Mouse (Mus musculus) left cerebral cortex, postnatal 10 days (tissue): ENCODE measurements around the gene Myo1d. TPM values are rescaled to one million over a fixed set of nuclear protein-coding genes. Genes with fewer than 3 reads are reported as not detected.

Source experiments
- DNase-seq, 2 experiments: peaks; one replicate each; pipeline ENCODE4 v3.0.0; 2021 to 2022; ENCODE audit warnings: low spot score in 2 of 2, mixed read lengths in 1 of 2; ENCODE audit errors: extremely low spot score in 1 of 2
- intact Hi-C: fragments of 180-260 bp; cut with DNase I; formaldehyde crosslinking; loops from one replicate; pipeline ENCODE4 v1.15.1; 2025
- total RNA-seq, 2 experiments: library from RNA; stranded (reverse); gene quantifications; 2 replicates each; pipeline ENCODE4 v1.2.3; 2021

The Myo1d gene
- total RNA-seq, 2 experiments from 2014 or later, result 3.1 TPM

GRCm38 (mm10) chr11:80749187-80749586 lies 30.6 kb downstream of the Myo1d start:
- intact Hi-C loops, result no loop called here
- DNase-seq, result no peak

- DNase-seq, result no peak
- intact Hi-C loops, result no loop called here
These were observed 34.4 kb downstream of the Myo1d start for GRCm38 (mm10) chr11:80745426-80745825.

- DNase-seq, result no peak
- intact Hi-C loops, result no loop called here
These were observed 35.9 kb downstream of the Myo1d start for GRCm38 (mm10) chr11:80743823-80744410.

DNA sequence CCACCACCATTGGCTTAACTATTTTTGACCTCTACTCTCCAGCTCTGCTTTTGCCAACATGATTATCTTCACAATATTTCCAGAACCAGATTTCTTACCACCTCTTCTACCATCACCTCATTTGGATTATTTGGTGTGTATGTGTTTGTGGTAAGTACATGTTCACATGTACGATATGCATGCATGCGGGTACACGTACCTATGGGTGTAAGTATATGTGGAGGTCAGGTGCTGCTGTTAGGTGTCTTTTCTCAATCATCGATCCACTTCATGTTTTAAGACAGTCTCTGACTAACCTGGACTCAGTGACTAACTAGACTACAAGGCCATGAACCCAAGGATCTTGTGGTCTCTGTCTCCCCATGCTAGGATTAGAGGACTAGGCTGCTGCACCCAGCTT lies 37.4 kb downstream of the Myo1d start:
- intact Hi-C loops, result no loop called here
- no peak for DNase-seq

GRCm38 (mm10) chr11:80734771-80735170 lies 45.1 kb downstream of the Myo1d start:
- no peak for DNase-seq
- intact Hi-C loops, result no loop called here

DNA sequence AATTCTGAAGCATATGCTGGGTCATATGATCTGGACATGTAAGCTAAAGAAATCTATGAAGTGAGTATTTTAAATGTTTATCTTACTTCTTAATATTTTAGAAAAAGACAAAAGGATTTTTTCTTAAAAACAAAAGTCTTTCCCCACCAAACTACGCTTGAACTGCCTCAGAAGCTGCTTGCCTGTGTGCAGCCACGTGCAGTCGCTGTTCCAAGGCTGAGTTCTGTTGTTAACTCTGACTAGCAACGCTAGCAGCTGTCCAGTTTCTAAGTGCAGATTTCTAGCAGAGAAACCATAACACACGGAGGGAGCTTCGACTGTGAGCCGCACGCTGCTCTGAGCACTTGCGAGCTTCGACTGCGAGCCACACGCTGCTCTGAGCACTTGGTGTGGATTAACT lies 55.1 kb downstream of the Myo1d start:
- intact Hi-C loops, result no loop called here
- no peak for DNase-seq

DNA sequence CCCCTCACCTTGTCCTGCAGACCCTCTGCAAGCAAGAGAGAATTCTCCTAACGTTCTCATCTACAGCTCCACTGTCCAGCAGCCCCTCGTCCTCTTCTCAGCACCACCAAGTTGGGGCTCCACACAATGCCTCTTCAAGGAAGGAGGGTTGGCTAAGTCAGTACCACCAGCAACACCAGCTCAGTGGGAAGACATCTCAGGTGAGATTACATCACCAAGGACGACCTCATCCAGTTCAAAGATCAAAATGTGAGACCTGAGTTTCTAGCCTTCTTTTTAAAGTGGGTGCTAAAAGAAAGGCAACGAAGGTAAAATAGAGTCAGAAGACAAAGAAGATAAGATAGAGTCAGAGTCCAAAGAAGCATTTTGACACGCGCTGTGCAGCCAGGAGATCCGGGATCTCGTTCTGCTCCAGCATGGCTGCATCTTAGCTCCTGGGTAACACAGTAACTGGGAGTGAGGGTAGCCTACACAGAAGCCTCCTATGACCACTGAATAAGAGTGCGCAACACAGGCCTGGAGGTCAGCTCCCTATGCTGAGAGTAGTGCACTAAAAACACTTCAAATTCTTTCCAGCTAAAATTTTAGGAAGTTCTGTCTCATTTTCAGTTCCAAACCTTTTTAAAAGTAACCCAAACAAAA lies 56.3 kb downstream of the Myo1d start:
- DNase-seq, result no peak
- intact Hi-C loops, result no loop called here

DNA sequence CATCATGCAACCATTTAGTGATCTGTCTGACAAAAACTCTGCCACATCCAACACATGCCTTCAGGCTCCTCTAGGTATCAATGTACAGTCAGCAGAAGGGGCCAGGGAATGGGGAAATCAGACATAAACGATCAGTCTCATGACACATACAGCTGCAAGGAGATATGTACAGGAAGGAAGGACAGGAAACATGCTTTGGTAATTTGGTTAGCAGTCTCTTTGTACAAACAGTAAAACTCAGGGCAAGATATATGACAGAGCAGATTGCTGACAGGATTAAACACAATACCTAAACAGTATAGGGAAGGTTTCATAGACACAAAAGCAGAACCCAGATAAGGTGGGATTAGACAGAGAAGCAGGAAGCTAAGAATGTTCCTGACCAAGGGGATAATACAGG lies 60.8 kb downstream of the Myo1d start:
- intact Hi-C loops, result no loop called here

DNA sequence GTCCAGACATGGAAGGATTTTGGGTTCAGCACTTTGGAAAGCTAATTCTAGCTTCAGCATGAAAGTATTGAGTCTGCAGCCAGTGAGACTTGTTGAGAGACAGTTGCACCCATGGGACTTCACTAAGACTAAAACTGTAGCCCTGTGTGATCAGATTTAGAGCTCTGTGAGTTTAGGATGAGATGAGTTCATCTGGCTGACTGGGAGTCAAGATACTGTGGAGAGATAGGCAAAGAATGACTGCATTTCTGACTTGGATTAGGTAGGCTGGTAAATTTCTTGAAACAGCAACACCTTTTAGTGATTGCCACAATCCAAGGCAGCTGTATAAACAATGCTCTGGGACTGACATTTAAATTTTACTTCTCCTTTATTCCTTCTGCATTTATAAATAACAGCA lies 61.8 kb downstream of the Myo1d start:
- DNase-seq, result no peak
- intact Hi-C loops, result no loop called here

More for the DNA sequence above, 60.8 kb downstream of the Myo1d start:
- no peak for DNase-seq

DNA sequence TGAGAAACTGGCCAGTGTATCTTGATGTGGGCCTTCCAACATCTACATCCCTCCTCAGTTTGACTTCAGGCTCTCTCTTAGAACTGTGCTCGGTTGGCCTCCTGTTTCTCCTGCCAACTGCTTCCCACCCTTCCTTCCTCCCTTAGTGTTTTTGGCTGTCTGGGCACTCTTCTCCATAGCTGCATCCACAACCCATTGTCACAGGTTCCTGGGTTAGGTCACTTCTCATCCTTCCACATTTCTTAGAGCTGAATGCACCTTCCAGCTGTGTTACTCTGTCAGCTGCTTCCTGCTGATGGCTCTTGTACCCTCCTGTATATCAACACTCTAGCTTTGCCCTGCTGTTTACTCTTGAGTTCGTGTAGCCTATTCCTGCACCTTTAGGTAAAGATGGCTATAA lies 64.7 kb downstream of the Myo1d start:
- intact Hi-C loops, result no loop called here
- peak in 1 of 2 experiments; percentile 31 for DNase-seq

GRCm38 (mm10) chr11:80713705-80714104 lies 66.1 kb downstream of the Myo1d start:
- intact Hi-C loops, result no loop called here
- no peak for DNase-seq

- no peak for DNase-seq
- intact Hi-C loops, result no loop called here
These were observed 67.6 kb downstream of the Myo1d start for GRCm38 (mm10) chr11:80712201-80712600.

- intact Hi-C loops, result no loop called here
- DNase-seq, result peak in 1 of 2 experiments; percentile 50
These were observed 68.5 kb downstream of the Myo1d start for GRCm38 (mm10) chr11:80711336-80711735.

DNA sequence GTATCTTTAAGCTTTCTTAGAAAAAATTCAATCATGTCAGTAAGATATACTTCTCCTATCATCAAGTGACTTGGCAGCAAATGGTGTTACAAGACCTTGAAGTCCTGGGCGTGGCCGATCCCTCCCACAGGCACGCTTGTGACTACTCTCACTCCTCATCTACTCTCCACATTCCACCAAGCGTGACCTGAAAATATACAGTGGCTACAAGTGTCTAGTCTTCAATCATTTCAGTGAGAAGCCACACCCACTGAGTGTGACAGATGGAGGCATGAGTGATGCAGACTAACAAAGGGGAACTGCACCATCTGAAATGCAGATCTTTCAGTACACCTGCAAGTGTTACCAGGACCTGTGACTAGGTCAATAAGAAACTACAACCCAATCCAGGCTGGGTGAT lies 79.2 kb downstream of the Myo1d start:
- intact Hi-C loops, result no loop called here
- DNase-seq, result no peak

DNA sequence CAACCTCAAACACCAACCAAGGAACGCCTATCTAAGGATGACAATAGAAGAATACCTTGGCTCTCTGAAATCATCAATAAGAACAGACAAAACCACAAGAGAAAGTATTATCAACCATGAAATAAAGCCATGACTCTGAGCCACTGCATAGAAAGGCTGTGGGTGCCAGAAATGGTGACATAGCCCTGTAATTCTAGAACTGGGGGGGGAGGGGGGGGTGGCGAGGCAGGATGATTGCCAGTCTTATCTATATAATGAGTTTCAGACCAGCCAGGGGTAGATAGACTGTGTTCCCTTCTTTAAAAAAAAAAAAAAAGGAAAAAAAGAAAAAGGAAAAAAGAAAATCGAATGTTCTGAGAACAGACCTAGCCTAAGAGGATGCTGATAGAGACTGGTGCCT lies 81.1 kb downstream of the Myo1d start:
- intact Hi-C loops, result loop anchor here (5.0 kb wide), 1 partner anchor 914 kb away; no protein-coding TSS in a partner anchor
- DNase-seq, result no peak

DNA sequence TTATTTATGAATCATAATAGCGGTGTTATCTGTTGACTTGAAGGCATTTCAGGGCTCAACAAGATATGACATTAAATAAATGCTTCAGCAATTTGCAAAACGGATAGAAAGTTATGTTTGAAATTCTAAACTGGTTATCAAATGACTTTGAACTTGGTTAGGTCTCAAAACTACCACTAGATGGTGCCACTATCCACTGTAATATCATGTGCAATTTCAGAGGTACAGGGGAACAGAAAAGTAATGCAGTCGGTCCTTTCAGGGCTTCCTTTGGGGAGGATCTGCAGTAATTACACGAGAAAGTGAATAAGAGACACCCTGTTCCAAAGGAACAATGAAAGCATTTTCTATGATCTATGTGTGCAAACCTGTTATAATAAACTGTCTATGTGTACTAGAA lies 83.5 kb downstream of the Myo1d start:
- intact Hi-C loops, result loop anchor here (2.0 to 5.0 kb wide), 2 partner anchors 122 to 916 kb away; no protein-coding TSS in a partner anchor
- DNase-seq, result peak in 1 of 2 experiments; percentile 18

DNA sequence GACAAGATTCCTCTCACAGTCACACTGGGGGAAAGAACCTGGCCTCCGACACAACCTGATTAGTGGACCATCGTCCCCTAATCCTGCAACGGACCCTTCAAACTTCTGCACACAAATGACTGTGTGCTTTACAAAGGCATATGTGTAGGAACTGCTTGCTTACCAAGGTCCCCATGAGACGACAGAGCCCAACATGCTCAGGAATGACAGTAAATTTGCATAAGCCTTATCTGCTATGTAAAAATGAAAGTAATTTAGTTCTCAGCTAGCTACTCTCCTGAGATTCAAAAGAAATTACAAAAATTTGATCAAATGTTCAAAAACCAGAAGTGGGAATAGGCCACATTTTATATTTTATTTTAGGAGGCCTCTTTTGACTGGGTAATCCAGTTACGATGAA lies 95.2 kb downstream of the Myo1d start:
- intact Hi-C loops, result no loop called here
- DNase-seq, result no peak

DNA sequence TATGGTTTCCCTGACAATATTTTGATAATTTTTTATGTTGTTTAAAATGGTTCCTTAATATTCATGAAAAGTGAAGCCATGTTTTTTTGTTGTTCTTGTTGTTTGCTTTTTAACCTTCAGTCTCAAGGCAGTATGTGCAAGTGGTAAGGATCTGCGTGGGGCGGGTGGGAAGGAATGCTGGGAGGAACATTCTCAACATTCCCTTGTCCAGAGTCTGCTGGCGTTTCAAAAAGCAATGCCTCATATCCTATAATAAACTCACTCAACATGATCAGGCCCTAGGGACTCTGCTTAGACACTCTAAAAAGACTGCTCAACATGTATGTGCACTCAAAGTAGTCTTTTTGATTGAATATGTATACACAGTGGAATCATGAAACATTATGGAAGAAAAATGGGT lies 97.1 kb downstream of the Myo1d start:
- intact Hi-C loops, result no loop called here
- DNase-seq, result no peak

DNA sequence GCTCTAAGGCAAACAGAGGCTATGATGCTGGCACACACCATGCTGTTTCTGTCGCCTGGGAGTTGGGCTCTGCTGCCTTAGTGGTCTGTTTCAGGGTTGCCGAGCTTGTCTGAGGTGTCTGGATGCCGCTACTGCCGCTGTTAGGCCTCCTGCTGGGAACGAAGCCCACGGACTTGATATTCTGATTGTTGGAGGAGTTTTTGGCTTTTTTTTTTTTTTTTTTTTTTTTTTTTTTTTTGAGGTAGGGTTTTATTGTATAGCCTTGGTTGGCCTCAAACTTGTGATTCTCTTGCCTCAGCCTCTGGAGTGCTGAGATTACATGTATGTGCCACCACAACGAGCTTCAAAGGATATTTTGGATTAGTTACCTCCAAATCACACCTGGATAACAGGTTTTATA lies 106.8 kb downstream of the Myo1d start:
- intact Hi-C loops, result loop anchor here (5.0 kb wide), 1 partner anchor 246 kb away; the partner anchor contains the start of gene Psmd11
- no peak for DNase-seq

- DNase-seq, result peak in 1 of 2 experiments; percentile 87
- intact Hi-C loops, result loop anchor here (2.0 to 5.0 kb wide), 2 partner anchors 194 to 243 kb away; partner anchors contain the start of genes Cdk5r1 and Psmd11
These were observed 109.4 kb downstream of the Myo1d start for GRCm38 (mm10) chr11:80670391-80670790.
